Mouse (Mus musculus) heart, embryonic 11.5 days (tissue): Measurements from ENCODE around the gene Plekhg6. TPM values are rescaled to one million over a fixed set of nuclear protein-coding genes. Genes with fewer than 3 reads are reported as not detected.

Experiments used
- ATAC-seq: fragments of 200-750 bp; cut with Nextera tagmentation; replicated peaks from 2 replicates; pipeline ENCODE4 v1.8.0; 2017; ENCODE audit warnings: moderate library complexity; ENCODE audit not compliant: insufficient number of reproducible peaks, low FRiP score, low TSS enrichment
- H3K27ac ChIP-seq: fragments of 300-500 bp; sonication (generic); 2 replicates; pipeline ENCODE4 v1.5.1; 2014; ENCODE audit warnings: mild to moderate bottlenecking, low read depth, low read length
- H3K27me3 ChIP-seq: fragments of 300-500 bp; sonication (generic); 2 replicates; pipeline ENCODE4 v1.6.1; 2014; ENCODE audit warnings: mild to moderate bottlenecking, low read length, mixed read lengths; ENCODE audit not compliant: control insufficient read depth, insufficient read depth
- H3K36me3 ChIP-seq: fragments of 300-500 bp; sonication (generic); 2 replicates; pipeline ENCODE4 v1.6.1; 2014; ENCODE audit warnings: mild to moderate bottlenecking, low read length, moderate library complexity, mixed read lengths; ENCODE audit not compliant: control insufficient read depth, insufficient read depth
- H3K4me1 ChIP-seq: fragments of 300-500 bp; sonication (generic); 2 replicates; pipeline ENCODE4 v1.6.1; 2014; ENCODE audit warnings: low read length; ENCODE audit not compliant: control insufficient read depth, insufficient read depth
- H3K4me2 ChIP-seq: fragments of 300-500 bp; sonication (generic); 2 replicates; pipeline ENCODE4 v1.6.1; 2014; ENCODE audit warnings: mild to moderate bottlenecking, moderate library complexity
- H3K4me3 ChIP-seq: fragments of 300-500 bp; sonication (generic); 2 replicates; pipeline ENCODE4 v1.5.1; 2014; ENCODE audit warnings: low read depth, low read length
- H3K9ac ChIP-seq: fragments of 300-500 bp; sonication (generic); 2 replicates; pipeline ENCODE4 v1.6.1; 2014; ENCODE audit warnings: mild to moderate bottlenecking, low read depth, low read length, moderate library complexity
- H3K9me3 ChIP-seq: fragments of 300-500 bp; sonication (generic); replicated peaks from 2 replicates; pipeline ENCODE4 v1.6.1; 2016; ENCODE audit warnings: low read length; ENCODE audit not compliant: control insufficient read depth
- WGBS: fragments of 180-500 bp; shearing (Covaris S2); extraction: QIAGEN DNeasy Blood & Tissue Kit; methylation state at CpG from one replicate; pipeline ENCODE4 v1.1.7; 2014; ENCODE audit not compliant: insufficient replicate concordance; 5-methylcytosine and 5-hydroxymethylcytosine counted together
- polyA plus RNA-seq: library from polyadenylated mRNA; unstranded; fragments of >200 nt; fragmentation: Nextera tagmentation; extraction: Ambion mirVana; gene quantifications from 2 replicates; pipeline ENCODE4 v1.2.1, GENCODE M21; 2014

Gene Plekhg6
- polyA plus RNA-seq, 1 experiment from 2014 or later = not detected

DNA sequence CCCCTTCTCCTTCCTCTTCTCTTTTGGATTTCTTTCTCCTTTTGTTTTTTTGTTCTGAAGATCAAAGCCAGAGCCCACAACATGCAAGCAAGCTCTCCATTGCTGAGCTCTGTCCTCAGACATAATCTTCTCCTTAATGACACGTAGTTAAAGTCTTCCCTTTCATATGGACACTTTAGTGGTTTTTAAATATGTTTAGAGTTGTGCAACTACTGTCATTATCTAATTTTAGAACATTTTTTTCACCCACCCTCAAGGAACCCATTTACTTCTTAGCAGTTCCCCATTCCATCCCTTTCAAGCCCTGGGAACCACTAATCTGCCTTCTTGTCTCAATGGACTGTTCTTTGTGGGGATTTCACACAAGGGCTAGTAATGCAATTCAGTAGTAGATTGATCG is 46.2 kb downstream of the Plekhg6 start:
- no peaks in the 10 kb centered on the region for H3K27me3 ChIP-seq
- no peaks in the 10 kb centered on the region for H3K4me1 ChIP-seq
- ATAC-seq = no peak
- H3K36me3 ChIP-seq = no peaks in the 10 kb centered on the region
- H3K4me3 ChIP-seq = no peak overlapping the region
- no peak overlapping the region for H3K4me2 ChIP-seq
- H3K27ac ChIP-seq = no peak overlapping the region
- 71% methylated on average over 2 of the region's 2 CpGs for WGBS
- H3K9me3 ChIP-seq = no peaks in the 10 kb centered on the region
- no peak overlapping the region for H3K9ac ChIP-seq

DNA sequence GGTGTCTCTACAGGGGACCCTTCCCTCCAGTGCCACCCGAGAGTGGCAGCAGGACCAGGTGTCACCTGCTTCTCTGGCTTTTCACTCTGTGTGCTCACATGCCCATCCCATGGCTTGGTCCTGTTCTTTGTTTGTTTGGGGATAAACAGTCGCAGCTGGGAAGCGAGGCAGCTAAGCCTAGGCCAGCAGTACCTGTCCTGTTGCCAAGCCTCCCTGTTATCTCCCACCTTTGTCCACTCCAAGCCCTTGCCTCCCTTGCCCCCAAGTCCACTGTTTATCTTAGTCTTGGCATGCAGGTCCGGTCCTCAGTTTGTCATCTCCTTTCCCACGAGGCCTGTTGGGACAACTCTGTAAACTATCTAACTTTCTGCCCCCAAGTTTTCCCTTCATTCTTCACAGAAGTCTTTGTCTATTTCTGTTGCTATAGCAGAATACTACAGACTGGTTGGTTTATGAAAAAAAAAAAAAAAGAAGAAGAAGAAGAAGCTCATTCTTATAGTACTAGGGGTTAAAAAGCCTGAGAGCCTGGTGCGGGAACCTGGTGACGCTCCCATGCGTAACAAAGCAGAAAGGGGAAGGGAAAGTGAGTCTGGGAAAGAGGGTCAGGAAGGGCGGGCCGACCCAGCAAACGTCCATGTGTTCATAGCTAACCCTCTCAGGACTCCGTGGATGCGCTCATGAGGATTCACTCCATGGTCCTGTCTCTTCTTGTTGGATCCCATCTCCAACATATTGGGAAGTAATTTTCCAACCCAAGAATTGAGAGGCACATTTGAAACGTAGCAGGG is 47.3 kb downstream of the Plekhg6 start:
- H3K27me3 ChIP-seq = no peaks in the 10 kb centered on the region
- no peak overlapping the region for H3K27ac ChIP-seq
- no peaks in the 10 kb centered on the region for H3K9me3 ChIP-seq
- H3K36me3 ChIP-seq = no peaks in the 10 kb centered on the region
- ATAC-seq = no peak
- H3K4me1 ChIP-seq = no peaks in the 10 kb centered on the region
- no peak overlapping the region for H3K9ac ChIP-seq
- 74% methylated on average over 14 of the region's 14 CpGs for WGBS
- H3K4me2 ChIP-seq = no peak overlapping the region
- H3K4me3 ChIP-seq = no peak overlapping the region

DNA sequence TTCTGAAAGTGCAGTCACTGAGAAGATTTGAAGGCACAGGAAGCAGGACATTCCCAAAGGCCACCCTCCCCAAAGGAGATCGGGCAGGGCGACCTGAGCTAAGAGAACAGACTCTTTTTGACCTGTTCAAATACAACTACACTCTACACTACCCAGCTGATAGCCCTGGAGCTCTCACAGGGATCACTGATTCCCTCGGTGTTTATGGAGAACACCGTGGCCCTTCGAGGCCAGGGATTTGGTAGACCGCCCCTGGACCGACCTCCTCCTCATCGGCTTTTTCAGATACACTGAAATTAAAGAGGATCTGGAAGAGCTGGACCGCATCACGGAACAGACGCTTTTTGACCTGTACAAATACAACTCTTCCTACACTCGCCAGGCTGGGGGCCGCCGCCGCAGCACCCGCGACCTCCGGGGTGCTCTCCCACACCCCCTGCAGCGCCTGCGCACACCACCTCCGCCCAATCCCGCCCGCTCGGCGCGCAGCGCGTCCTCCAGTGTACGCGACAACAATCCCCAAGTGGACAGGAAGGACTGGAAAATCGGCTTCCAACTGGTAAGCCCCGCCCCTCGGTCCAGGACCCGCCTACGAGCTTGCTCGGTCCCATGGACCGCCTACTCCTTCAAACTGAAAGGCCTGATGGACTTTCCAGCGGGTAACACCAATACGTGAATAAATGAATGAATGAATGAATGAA is 49.8 kb downstream of the Plekhg6 start:
- Histone ChIP-seq H3K36me3 (no peaks in the 10 kb centered on the region), H3K27me3 (no peaks in the 10 kb centered on the region), H3K27ac (no peak overlapping the region), H3K9me3 (no peaks in the 10 kb centered on the region), H3K4me1 (no peaks in the 10 kb centered on the region), H3K9ac (peak overlapping the region; percentile 75), H3K4me3 (peak overlapping the region; percentile 55), H3K4me2 (peak overlapping the region; percentile 85)
- peak; percentile 81 for ATAC-seq
- WGBS = under 1% methylated on average over 39 of the region's 39 CpGs

DNA sequence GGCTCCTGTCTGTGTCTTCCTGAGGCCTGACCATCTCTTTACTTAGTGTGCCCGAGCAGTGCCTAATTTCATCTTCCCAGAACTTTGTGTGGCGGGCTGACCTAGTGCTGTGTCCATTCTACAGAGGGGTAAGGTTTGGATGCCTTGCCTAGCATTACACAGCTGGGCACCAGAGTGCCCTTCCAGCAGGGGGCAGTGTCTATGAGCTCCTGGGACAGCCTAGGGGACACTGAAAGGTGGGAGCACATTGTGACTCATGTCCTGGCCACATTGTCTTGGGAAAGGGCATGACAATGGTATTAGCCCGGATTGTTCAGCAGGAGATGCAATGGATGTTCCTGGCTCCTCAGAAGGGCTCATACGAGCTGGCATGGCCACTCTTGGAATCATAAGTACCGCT is 52.4 kb downstream of the Plekhg6 start:
- H3K4me2 ChIP-seq = no peak overlapping the region

DNA sequence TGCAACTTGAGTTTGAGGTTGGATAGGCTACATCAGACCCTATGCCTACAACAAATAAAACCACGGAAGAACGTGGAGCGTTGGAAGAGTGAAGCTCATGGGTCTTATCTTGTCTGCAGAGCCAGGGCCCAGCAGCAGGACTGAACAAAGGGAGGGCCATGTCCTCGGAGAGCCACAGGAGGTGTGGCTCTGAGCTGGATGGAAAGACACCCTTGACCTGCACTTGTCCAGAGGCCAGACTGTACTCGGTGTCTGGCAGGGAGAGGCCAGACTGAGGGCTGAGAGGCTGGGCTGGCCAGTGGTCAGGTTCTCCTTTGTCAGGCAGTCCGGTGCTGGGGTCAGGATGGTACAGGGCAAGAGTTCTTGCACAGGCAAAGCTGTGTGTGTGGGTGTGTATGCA is 55.3 kb downstream of the Plekhg6 start:
- no peaks in the 10 kb centered on the region for H3K36me3 ChIP-seq
- 32% methylated on average over 6 of the region's 6 CpGs for WGBS
- H3K4me3 ChIP-seq = no peak overlapping the region
- no peak overlapping the region; the same call in 1 of the 2 replicates for H3K9ac ChIP-seq
- ATAC-seq = no peak
- H3K27me3 ChIP-seq = peaks cover 36% of the 10 kb centered on the region
- no peaks in the 10 kb centered on the region for H3K9me3 ChIP-seq
- H3K4me2 ChIP-seq = no peak overlapping the region
- H3K27ac ChIP-seq = no peak overlapping the region
- H3K4me1 ChIP-seq = peaks cover 9% of the 10 kb centered on the region

More for the DNA sequence above, 52.4 kb downstream of the Plekhg6 start:
- Histone ChIP-seq H3K36me3 (no peaks in the 10 kb centered on the region), H3K9ac (no peak overlapping the region), H3K4me1 (peaks cover 5% of the 10 kb centered on the region; the same call in 1 of the 2 replicates), H3K4me3 (no peak overlapping the region), H3K9me3 (no peaks in the 10 kb centered on the region), H3K27ac (no peak overlapping the region), H3K27me3 (peaks cover 7% of the 10 kb centered on the region)
- no peak for ATAC-seq
- 74% methylated on average over 5 of the region's 5 CpGs for WGBS

DNA sequence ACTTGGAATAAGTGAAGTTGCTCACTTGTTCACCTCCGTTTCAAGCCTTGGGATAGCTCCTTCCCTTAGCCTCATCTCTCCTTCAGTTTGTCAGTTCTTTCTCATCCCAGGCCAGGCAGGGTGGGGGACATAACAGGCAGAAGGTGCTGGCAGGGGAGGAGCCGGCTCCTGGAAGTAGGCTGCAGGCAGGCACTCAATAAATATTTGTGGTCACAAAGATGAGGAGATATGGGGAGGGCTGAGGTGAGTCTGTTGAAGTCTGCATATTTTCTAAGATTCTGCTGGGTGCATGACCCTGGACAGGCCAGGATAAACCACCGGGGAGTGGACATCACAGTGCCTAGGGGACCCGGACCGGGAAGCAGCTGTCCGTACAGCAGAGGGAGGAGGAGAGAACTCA is 57.0 kb downstream of the Plekhg6 start:
- Histone ChIP-seq H3K4me3 (no peak overlapping the region), H3K36me3 (no peaks in the 10 kb centered on the region), H3K27ac (no peak overlapping the region), H3K4me2 (no peak overlapping the region), H3K4me1 (peaks cover 9% of the 10 kb centered on the region), H3K9ac (no peak overlapping the region), H3K9me3 (no peaks in the 10 kb centered on the region), H3K27me3 (peaks cover 46% of the 10 kb centered on the region)
- WGBS = 52% methylated on average over 6 of the region's 6 CpGs
- ATAC-seq = no peak

DNA sequence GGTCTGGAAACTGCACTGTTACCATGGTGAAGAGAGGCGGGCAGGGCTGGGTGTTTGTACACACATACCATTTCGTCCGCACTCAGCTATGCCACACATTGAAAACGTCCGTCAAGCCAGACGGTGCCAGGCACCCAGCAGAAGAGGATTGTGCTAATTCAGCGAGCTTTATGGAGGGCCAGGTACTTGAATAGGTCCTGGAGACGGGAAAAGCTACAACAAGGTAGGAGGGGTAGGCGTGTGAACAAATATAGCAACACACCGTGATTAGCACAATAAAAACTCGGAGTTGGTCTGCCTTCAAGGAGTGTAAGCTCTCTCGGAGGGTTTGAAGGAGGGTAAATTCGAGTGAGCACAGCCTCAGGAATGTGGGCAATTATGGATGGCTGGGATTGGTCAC is 57.8 kb downstream of the Plekhg6 start:
- Histone ChIP-seq H3K36me3 (no peaks in the 10 kb centered on the region), H3K9ac (no peak overlapping the region), H3K27me3 (peaks cover 46% of the 10 kb centered on the region), H3K4me1 (peaks cover 9% of the 10 kb centered on the region), H3K27ac (no peak overlapping the region), H3K4me3 (no peak overlapping the region), H3K9me3 (no peaks in the 10 kb centered on the region), H3K4me2 (no peak overlapping the region)
- no peak for ATAC-seq
- WGBS = 59% methylated on average over 13 of the region's 13 CpGs

DNA sequence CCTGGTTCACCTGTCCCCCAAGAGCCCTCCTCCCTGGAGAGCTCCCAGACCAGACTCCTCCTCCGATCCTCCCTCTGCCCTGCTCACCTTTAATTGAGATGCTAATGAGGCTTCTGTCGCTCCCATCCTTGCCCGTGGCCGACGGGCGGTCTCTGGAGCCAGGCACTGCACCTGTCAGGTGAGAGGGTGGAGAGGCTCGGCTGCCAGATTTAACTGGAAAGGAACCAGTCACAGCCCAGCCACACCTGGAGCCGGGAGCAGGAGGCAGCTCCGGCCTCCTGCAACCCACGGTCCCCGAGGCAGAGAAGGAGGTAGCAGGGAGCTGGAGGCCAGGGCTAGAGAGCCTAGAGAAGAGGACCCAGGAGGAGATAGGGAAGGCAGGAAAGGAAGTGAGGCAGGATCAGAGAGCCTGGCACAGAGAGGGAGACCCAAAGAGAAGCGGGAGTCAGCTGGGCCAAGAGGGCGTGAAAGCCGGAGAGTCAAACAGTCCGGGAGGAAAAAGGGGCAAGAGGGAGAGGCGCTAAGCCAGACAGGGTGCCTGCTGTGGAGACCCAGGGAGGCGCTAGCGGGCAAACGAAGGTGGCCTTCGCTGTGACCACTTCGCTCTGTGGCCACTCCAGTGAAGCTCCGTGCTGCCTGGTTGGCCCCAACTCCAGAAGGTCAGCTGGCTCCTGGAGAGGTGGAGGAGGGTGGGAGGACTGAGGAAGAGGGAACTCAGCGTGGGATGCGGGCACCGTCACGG is 59.3 kb downstream of the Plekhg6 start:
- no peaks in the 10 kb centered on the region for H3K9me3 ChIP-seq
- H3K36me3 ChIP-seq = no peaks in the 10 kb centered on the region
- no peak for ATAC-seq
- 11% methylated on average over 26 of the region's 26 CpGs for WGBS
- H3K4me1 ChIP-seq = peaks cover 12% of the 10 kb centered on the region
- H3K4me2 ChIP-seq = peak overlapping the region; percentile 1; the same call in 1 of the 2 replicates
- H3K27ac ChIP-seq = no peak overlapping the region
- no peak overlapping the region for H3K9ac ChIP-seq
- H3K4me3 ChIP-seq = no peak overlapping the region
- peaks cover 46% of the 10 kb centered on the region for H3K27me3 ChIP-seq
